Mouse (Mus musculus): Measurements from ENCODE around the gene 4921517D22Rik.

4921517D22Rik gene

GRCm38 (mm10) chr13:59691478-59691877 is 2.4 kb downstream of the 4921517D22Rik start:
- in situ Hi-C loops (cut with MseI, MboI), result no loop called here

GRCm38 (mm10) chr13:59690576-59690975 is 3.3 kb downstream of the 4921517D22Rik start:
- in situ Hi-C loops (cut with MseI, MboI), result no loop called here

- in situ Hi-C loops (cut with MseI, MboI), result no loop called here
Measured at GRCm38 (mm10) chr13:59689843-59690242, 4.1 kb downstream of the 4921517D22Rik start.

GRCm38 (mm10) chr13:59689313-59689712 is 4.6 kb downstream of the 4921517D22Rik start:
- in situ Hi-C loops (cut with MseI, MboI), result no loop called here

- in situ Hi-C loops (cut with MseI, MboI), result no loop called here
Measured at GRCm38 (mm10) chr13:59688338-59688770, 5.6 kb downstream of the 4921517D22Rik start.

- in situ Hi-C loops (cut with MseI, MboI), result no loop called here
Measured at GRCm38 (mm10) chr13:59685236-59685635, 8.7 kb downstream of the 4921517D22Rik start.

GRCm38 (mm10) chr13:59682629-59683028 is 11.3 kb downstream of the 4921517D22Rik start:
- in situ Hi-C loops (cut with MseI, MboI), result no loop called here

GRCm38 (mm10) chr13:59679908-59680307 is 14.0 kb downstream of the 4921517D22Rik start:
- in situ Hi-C loops (cut with MseI, MboI), result no loop called here

GRCm38 (mm10) chr13:59679306-59679705 is 14.6 kb downstream of the 4921517D22Rik start:
- in situ Hi-C loops (cut with MseI, MboI), result no loop called here

- in situ Hi-C loops (cut with MseI, MboI), result no loop called here
Measured at GRCm38 (mm10) chr13:59676316-59677229, 17.3 kb downstream of the 4921517D22Rik start.

- in situ Hi-C loops (cut with MseI, MboI), result no loop called here
Measured at GRCm38 (mm10) chr13:59675151-59676011, 18.5 kb downstream of the 4921517D22Rik start, which contains the start of gene Golm1. Gene Golm1 (minus strand): TSS chr13:59675811.

- in situ Hi-C loops (cut with MseI, MboI), result no loop called here
Measured at GRCm38 (mm10) chr13:59674761-59675150, 19.2 kb downstream of the 4921517D22Rik start.

- in situ Hi-C loops (cut with MseI, MboI), result no loop called here
Measured at GRCm38 (mm10) chr13:59674215-59674614, 19.7 kb downstream of the 4921517D22Rik start.

GRCm38 (mm10) chr13:59673597-59673996 is 20.3 kb downstream of the 4921517D22Rik start:
- in situ Hi-C loops (cut with MseI, MboI), result no loop called here

GRCm38 (mm10) chr13:59672248-59672647 is 21.7 kb downstream of the 4921517D22Rik start:
- in situ Hi-C loops (cut with MseI, MboI), result no loop called here

GRCm38 (mm10) chr13:59671521-59671920 is 22.4 kb downstream of the 4921517D22Rik start:
- in situ Hi-C loops (cut with MseI, MboI), result no loop called here

GRCm38 (mm10) chr13:59669946-59670345 is 24.0 kb downstream of the 4921517D22Rik start:
- in situ Hi-C loops (cut with MseI, MboI), result no loop called here

- in situ Hi-C loops (cut with MseI, MboI), result no loop called here
Measured at GRCm38 (mm10) chr13:59668501-59669093, 25.3 kb downstream of the 4921517D22Rik start.

GRCm38 (mm10) chr13:59667763-59668162 is 26.1 kb downstream of the 4921517D22Rik start:
- in situ Hi-C loops (cut with MseI, MboI), result no loop called here

- in situ Hi-C loops (cut with MseI, MboI), result no loop called here
Measured at GRCm38 (mm10) chr13:59663939-59664712, 29.8 kb downstream of the 4921517D22Rik start.

- in situ Hi-C loops (cut with MseI, MboI), result no loop called here
Measured at GRCm38 (mm10) chr13:59661966-59662365, 31.9 kb downstream of the 4921517D22Rik start.

Data from mouse trophoblast stem cell (cell line).